Mouse (Mus musculus) CH12F3 (cell line): ENCODE data around the gene Smarca2.
"Not testable (repeated sequence)": the region's sequence is repeated elsewhere in the genome, so short reads cannot be mapped to it uniquely, and the experiment has no call there.

Source experiments
- in situ Hi-C: fragments of 300-500 bp; cut with MboI; formaldehyde crosslinking; loops from 2 replicates; pipeline ENCODE4 v1.14.3; 2020; ENCODE audit warnings: low sequenced_read_pairs

Gene Smarca2

DNA sequence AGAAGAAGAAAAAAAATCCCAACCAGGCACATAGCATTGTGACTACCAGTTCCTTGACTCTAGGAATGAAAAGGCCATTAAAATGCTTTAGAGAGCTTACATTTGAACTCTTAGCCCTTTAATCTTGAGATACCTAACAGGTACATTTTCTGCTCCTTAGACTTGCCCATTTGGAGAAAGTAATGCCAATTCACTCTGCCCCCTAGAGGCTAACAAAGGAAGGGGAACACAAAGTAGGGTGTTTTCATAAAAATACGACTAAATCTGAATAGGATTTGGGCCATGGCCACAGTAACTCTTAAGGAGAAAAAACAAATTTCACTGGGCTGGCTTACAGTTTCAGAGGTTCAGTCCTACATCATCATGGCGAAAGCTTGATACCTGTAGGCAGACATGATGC lies 77.9 kb downstream of the Smarca2 start:
- in situ Hi-C loops: no loop called here

DNA sequence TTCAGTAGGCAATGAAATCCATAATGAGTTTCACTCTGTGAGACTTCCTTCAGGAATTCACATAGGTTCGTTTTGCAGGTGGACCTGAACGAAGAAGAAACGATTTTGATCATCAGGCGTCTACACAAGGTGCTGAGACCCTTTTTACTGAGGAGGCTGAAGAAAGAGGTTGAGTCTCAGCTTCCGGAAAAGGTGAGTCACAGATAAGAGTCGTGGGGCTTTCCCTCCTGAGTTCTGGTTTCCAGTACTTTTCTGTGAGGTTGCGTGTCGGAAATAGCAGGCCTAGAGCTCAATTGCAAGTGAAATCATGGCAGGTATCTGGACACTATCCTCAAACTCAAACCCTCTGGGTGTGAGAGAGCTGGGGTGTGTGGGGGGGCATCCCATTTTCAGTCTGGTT lies 78.9 kb downstream of the Smarca2 start:
- in situ Hi-C loops: no loop called here

DNA sequence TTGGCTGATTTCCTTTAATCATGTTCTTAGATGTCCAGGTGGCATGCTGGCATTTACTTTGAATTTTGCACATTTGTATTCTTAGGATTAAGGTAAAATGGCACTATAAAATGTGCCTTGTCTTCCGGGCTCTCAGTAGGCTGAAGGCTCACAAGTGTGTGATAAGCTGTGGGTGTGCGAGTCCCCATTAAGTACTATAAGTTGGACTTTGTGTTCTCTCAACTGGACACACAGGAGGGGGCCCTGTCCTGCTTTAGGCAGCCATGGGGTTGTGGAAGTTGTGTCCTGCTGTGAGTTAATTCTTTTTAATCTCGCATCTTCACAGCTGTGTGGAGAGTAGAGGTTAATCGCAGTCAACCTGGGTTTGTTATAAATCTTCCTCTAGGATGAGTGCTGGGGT lies 85.7 kb downstream of the Smarca2 start:
- in situ Hi-C loops: no loop called here

DNA sequence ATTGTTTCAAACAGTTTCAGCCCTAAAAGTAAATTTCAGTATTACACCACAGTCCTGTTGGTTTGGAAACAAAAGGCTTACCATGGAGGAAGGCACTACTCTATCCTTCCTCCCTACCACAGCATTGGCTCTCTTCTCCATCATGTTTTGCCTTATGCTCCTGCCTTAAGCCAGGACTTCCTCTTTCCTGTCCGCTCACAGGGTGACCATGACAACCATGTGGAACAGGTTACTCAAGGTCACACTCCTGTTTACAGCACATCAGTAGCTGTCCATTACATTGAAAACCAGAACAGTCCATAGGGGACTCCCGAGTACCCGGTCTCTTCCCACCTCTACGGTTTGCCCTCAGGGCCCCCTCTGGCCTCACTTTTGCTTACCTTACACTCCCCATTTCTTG lies 92.3 kb downstream of the Smarca2 start:
- in situ Hi-C loops: no loop called here

DNA sequence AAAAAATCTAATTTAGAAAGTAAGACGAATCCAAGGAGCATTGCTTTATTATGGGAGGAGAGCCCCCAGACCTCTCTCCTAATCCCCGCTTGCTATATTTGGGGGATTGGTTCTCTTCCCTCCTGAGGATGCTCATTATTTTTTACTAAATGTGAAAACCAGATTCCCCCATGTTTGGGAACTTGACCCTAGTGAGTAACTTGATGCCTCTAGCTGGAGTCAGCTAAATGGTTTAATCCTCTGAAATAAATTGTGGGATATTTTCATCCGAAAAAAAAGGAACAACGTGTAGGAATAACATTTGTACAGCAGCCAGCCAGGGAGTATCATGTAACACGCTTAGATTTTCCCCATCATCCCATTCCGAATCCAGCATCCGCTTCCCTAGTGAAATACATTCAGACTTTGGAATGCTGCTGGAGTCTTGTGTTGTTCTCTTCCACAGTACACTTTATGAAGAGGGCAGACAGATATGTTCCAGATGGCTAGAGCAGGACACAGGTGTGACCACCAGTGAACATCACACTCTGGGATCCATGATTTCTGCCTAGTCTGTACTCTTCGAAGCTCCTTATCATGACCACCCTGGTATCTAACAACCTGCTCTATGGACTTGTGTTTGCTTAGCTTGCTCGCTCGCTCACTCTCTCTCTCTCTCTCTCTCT lies 99.8 kb downstream of the Smarca2 start:
- in situ Hi-C loops: no loop called here

DNA sequence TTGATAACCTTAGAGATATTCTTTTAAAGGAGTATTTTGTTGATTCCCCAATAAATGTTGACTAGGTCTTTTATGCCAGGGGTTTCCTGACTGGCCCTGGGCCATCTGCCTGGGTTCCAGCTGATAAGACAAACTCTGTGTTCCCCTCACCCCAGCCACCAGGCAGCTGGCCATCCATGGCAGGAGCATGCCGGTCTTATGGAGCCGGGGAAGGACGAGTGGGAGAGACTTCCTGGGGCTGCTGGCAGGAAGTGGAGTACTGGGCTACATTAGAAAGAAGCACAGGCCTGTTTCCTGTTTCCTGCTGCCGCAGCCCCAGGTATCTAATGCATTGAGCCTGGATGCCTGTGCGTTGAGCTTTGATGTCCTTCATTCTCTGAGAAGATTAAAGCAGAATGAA lies 102.1 kb downstream of the Smarca2 start:
- in situ Hi-C loops: no loop called here

DNA sequence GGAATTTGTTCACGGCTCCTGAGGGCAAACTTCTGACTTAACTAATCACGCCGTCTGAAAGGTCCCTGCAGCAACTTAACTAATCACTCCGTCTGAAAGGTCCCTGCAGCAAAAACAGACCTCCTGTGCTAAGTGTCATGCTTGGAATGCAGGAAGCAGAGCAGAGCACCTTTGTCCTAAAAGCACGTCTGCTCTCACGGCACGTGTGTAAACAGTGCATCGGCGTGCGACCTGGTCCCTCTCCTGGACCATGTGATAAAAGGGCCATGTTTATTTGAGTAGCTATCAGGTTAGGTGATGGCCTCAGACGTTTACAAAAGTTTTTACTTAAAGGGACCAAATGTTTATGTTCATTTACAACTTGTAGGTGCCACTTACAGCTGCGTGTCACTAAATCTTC lies 104.2 kb downstream of the Smarca2 start:
- in situ Hi-C loops: no loop called here

DNA sequence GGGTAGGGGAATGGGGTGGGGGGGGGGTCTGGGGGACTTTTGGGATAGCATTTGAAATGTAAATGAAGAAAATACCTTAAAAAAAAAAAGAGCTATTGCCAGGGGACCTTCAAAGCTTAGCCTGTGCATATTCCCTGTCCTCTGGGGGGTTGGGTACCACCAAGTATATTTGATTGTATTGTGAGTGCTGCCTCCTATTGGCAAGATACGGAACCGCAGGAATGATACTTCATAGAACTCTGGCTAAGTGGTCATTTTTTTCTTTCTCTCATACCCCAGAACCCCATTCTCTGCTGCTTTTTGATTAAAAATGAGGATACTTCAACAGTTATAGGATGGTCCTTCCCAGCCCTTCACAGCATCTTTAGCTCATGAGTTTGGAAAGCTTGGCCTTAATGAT lies 106.4 kb downstream of the Smarca2 start:
- in situ Hi-C loops: no loop called here

DNA sequence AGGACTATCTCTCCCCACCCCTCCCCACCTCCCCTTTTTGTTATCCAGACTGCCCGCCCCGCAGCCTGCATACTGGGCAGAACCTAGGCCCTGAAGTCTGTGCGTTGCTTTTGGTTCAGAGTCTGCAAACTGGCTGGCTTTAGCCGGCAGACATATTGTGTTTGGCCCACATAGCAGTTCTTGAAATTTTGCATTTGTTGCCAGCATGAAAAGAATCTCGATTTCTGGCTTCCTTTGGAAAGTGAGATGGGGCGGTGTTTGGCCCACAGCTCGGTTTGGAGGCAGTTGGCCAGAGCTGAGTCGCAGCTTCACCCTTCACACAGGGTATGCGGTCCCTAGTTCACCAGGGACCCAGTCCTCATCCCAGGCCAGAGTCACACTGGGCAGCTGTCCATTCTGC lies 111.4 kb downstream of the Smarca2 start:
- in situ Hi-C loops: no loop called here

DNA sequence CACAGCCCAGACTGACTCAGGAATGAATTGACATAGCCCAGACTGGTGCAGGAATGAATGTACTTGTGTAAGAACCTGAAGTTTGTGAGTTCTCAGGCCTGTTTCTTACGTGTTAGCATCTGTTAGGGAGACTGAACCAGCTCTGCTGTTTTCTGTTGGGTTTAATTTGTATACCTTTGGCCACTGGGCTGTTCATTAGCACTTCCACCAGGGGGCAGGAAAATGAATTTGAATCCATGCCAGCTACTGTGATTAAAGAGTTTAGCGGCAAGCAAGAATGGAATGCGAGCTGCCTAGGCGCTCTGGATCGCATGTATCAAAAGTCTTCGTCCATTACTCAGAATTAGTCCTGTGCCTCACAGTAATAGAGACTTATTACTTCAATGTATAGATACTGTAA lies 113.4 kb downstream of the Smarca2 start:
- in situ Hi-C loops: no loop called here

DNA sequence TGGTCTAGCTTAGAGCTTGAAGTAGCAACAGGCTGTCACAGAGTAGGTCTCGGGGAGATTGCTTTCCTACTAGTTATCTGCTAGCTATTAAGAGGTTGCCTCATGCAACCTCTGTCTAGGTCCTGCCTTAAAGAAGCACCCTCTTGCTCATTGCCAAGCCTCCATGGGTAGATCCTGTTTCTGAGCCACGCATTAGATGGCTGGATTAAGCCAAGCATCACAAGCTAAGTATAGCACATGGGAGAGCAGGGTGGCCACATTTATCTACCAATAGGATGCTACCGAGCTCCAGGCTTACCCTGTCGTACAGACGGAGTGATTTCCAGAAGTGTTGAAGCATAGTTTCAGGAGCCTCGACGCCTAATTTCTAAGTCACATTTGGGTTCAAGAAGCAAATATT lies 114.3 kb downstream of the Smarca2 start:
- in situ Hi-C loops: no loop called here

DNA sequence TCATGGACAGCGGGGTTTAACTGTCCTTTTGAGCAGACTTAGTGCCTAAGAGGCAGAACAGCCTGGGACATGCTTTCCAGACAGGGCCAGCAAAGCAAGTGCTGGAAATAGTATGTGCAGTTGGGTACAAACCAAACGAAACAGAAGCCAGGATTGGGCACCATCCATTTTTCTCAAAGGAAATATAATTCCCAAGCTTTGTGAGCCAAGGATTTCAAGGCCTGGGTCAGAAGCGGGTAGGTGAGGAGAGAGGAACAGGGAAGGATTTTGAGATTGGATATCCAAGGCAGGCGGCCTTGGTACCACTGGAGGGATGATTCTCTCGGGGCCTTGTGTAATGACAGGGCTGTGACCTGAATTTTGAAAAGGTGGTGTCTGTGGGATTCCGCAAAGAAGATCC lies 116.9 kb downstream of the Smarca2 start:
- in situ Hi-C loops: no loop called here

DNA sequence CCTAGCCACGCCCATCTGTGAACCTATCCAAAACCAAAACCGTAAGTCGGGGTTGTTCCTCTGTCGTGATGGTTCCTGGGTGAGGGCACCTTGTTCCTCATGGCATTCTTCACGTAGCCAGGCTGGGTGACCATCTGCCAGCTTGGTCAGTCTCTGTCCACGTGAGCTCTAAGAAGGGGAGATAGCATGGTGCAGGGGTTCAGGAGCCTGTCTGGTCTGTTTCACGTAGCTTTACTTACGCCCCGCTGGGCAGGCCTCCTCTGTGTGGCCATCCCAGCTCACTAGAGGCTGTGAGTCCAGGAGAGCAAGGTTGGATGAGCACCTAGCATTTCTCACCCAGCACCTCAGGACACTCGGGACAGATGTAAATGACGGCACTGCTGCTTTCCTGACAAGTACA lies 119.0 kb downstream of the Smarca2 start:
- in situ Hi-C loops: no loop called here

DNA sequence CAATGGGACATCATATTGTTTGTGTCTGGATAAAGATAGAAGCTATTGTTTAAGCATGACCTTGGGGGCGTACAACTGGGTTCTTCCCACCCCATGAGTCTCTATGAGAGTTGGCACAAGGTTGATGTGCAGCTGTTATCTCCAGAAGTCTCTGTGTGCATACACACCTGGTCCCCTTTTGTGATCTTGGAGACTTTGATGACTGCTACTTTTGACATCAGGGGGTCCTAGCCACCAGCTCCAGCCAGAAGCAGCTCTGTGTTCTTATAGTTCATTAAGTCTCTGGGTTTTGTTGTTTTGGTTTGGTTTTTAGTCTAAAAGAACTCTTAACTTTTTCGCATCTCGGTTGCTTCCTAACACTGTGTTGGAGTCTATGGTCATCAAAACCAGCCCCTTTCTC lies 119.8 kb downstream of the Smarca2 start:
- in situ Hi-C loops: no loop called here

DNA sequence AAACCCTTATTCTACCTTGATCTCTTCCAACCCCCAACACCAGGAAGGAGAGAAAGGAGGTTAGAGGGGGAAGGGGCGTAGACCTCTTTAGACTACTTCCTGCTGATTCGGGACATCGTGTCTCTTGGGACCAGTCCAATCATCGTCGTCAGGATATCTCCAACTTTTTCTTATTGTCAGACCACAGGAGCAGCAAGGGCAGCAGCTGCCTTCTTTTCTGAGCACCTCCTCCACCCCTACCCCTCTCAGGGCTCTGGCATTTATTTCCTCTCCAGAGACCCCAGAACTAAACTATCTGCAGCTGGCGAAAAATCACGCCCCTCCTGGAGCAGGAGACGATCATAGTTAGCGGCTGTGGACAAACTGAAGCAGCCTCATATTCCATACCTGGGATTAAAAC lies 122.9 kb downstream of the Smarca2 start:
- in situ Hi-C loops: no loop called here

DNA sequence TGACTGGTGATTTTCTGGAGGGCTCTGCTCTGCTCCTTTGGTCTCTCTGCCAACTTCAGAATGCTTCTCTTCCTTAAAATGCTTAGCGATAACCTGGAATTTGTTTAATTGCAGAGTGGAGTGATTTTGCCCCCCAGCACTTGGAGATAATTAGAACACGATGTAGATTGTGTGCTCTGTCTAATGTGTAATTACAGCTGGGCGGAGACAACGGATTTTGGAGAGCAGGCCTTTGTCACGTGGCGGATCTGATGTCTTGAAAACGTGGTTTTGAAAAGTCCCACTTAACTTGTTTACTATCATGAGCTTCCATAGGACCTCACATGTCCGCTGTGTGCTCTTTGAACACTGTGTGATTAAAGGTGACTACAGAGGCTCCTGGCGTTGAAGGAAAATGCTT lies 125.6 kb downstream of the Smarca2 start:
- in situ Hi-C loops: loop anchor here (10.0 kb wide), 1 partner anchor 694 kb away; the partner anchor contains the start of gene Pum3

DNA sequence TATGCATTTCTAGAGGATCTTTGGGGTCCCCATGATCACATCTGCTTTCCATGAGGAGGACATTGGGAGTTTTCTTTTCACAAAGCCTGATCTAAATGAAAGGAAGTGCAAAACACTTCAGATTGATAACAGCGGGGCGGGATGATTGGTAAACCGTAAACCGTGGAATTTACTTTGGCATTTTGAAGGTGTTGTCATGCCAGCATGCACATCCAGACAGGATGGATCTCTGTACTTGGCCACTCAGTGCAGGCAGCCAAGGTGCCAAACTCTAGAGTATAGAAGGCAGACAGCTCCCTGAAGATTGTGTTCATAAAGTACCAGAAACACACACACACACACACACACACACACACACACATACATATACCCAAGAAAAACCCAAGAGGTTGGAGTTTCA lies 126.3 kb downstream of the Smarca2 start:
- in situ Hi-C loops: loop anchor here (10.0 kb wide), 1 partner anchor 694 kb away; the partner anchor contains the start of gene Pum3

DNA sequence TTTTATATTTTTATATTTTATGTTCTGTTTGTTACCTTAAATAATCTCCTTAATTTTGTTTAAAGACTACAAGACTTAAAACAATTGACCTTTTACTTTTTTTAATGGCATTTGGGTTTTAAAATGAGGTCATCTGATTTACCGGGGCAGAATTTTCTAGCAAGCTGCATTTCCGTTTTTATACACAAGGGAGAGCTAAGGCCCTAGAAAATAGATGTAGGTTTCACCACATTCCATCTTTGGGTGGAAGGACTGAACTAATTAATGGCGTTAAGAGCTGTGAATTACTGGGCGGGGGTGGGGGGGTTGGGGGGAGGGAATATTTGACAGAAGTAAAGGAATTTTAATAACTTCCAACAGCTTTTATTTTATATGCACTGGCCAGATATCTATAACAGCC lies 127.0 kb downstream of the Smarca2 start:
- in situ Hi-C loops: loop anchor here (10.0 kb wide), 1 partner anchor 693 kb away; the partner anchor contains the start of gene Pum3

DNA sequence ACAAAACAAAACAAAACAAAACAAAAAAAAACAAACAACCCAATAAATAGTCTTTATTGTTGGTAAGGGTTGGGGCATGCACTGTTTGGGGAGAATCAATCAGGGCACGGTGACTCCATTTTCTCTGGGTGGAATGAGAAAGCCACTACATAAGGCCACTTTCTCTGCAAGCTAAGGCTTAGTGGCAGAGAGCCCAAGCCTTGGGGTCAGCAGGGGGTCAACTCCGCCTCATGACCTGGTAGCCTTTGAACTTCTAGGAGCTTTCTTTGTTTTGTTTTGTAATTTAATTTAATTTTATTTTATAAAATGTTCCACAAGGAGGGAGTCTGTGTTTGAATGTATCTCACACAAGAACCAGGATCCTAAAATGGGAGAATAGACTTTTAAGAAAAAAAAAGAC lies 128.2 kb downstream of the Smarca2 start:
- in situ Hi-C loops: loop anchor here (10.0 kb wide), 1 partner anchor 692 kb away; the partner anchor contains the start of gene Pum3

DNA sequence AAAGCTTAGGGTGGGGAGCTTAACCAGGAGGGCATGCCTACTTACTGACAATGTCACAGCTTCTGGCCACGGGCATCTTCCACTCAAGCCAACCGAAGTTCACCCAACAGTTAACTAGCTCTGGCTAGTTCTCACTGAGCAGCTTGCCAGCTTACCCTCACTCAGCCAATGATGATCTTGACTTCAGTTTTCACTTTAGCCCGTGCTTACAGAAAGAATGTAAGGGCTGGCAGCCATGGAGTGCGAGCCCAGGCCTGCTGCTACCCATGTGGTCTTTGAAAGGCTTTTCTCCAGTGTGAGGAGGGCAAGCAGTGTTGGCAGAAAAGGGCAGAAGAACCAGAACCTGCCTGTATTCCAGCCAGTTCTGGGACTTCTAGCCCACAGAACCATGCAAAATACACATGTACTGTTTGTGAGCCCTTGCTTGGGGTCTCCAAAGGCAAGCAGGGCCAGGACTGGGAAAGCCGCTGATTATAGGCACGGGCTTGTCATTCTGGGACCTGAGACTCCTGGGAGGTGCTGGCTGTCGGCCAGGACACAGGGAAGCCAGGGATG lies 128.8 kb downstream of the Smarca2 start:
- in situ Hi-C loops: loop anchor here (10.0 kb wide), 1 partner anchor 691 kb away; the partner anchor contains the start of gene Pum3

DNA sequence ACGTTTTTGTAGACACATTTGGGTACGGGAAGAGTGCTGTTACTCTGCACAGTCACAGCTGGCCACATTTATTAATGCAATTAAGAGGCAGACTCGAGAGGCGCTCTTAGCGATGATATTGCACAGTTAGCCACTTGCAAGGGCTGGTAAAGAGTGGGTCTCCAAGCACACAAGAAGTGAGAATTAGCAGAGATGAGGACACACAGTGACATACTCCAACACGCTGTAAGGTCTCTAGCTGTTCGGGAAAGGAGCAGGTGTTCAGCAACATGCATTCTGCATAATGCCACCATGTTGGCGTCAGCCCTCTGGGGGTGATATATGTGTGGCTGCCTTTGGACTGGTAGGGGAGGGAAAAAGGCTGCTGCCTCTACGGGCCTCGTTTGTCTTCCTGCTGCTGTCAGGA lies 129.9 kb downstream of the Smarca2 start:
- in situ Hi-C loops: loop anchor here (10.0 kb wide), 1 partner anchor 690 kb away; the partner anchor contains the start of gene Pum3

DNA sequence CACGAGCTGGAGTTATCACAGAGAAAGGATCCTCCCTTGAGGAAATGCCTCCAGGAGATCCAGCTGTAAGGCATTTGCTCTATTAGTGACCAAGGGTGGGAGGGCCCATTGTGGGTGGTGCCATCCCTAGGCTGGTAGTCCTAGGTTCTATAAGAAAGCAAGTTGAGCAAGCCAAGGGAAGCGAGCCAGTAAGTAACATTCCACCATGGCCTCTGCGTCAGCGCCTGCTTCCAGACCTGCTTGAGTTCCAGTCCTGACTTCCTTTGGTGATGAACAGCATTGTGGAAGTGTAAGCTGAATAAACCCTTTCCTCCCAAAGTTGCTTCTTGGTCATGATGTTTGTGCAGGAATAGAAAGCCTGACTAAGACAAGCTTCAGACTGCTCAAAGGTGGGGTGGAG lies 140.2 kb downstream of the Smarca2 start:
- in situ Hi-C loops: not testable (repeated sequence)

DNA sequence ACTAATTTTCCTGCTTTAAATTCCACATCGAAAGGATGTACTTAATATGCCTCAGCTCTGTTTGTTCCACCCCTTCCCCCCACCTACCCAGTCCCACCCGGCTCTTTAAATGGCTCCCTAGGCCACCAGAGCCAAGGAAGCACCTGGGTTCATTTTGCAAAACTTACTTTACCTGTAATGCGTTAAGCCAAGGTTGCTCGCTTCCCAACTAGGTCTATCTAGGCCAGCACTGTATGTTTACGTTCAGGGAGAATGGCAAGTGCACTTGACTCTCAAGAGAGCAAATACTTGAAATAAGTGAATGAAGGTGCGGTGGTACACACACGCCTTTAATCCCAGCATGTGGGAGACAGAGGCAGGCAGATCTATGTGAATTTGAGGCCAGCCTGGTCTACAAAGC lies 140.7 kb downstream of the Smarca2 start:
- in situ Hi-C loops: no loop called here
